Mouse (Mus musculus): Measurements from ENCODE around the gene Tulp3. TPM values are rescaled to one million over a fixed set of nuclear protein-coding genes. Genes with fewer than 3 reads are reported as not detected.

Tulp3 gene
- polyA plus RNA-seq, 1 experiment from 2014 or later = 30.9 TPM

GRCm38 (mm10) chr6:128379636-128380035 lies 24.0 kb upstream of the Tulp3 start:
- no peaks in the 10 kb centered on the region for H3K27me3 ChIP-seq
- no peak overlapping the region for H3K27ac ChIP-seq (replicated peaks)
- H3K9ac ChIP-seq = no peak overlapping the region
- 82% methylated on average over 16 of the region's 16 CpGs for WGBS
- no peak overlapping the region for H3K4me2 ChIP-seq (replicated peaks)
- no peak overlapping the region for H3K4me3 ChIP-seq (replicated peaks)
- no peaks in the 10 kb centered on the region for H3K9me3 ChIP-seq (replicated peaks)
- ATAC-seq (ENCODE audit: insufficient number of reproducible peaks, low FRiP score, low TSS enrichment, low read depth) = no peak
- H3K4me1 ChIP-seq = 0 out of 2 replicates have a peak, but pooled peaks cover 7% of the 10 kb centered on the region
- peaks cover 5% of the 10 kb centered on the region; the same call in 1 of the 2 replicates for H3K36me3 ChIP-seq

GRCm38 (mm10) chr6:128376371-128377085 lies 20.9 kb upstream of the Tulp3 start:
- H3K9ac ChIP-seq = no peak overlapping the region
- no peaks in the 10 kb centered on the region for H3K27me3 ChIP-seq
- peaks cover 33% of the 10 kb centered on the region for H3K36me3 ChIP-seq
- no peak overlapping the region for H3K4me3 ChIP-seq (replicated peaks)
- ATAC-seq (ENCODE audit: insufficient number of reproducible peaks, low FRiP score, low TSS enrichment, low read depth) = no peak
- 74% methylated on average over 17 of the region's 17 CpGs for WGBS
- no peak overlapping the region for H3K4me2 ChIP-seq (replicated peaks)
- 0 out of 2 replicates have a peak, but pooled peaks cover 10% of the 10 kb centered on the region for H3K4me1 ChIP-seq
- H3K27ac ChIP-seq (replicated peaks) = peak overlapping the region; percentile 61
- no peaks in the 10 kb centered on the region for H3K9me3 ChIP-seq (replicated peaks)

- ATAC-seq (ENCODE audit: insufficient number of reproducible peaks, low FRiP score, low TSS enrichment, low read depth) = peak; percentile 55
- H3K4me2 ChIP-seq (replicated peaks) = no peak within 1 kb of the TSS
- no peak within 1 kb of the TSS for H3K9ac ChIP-seq
- 0 out of 2 replicates have a peak, but pooled peaks cover 10% of the 10 kb centered on the region for H3K4me1 ChIP-seq
- H3K9me3 ChIP-seq (replicated peaks) = no peaks in the 10 kb centered on the region
- peak within 1 kb of the TSS; percentile 69 for H3K27ac ChIP-seq (replicated peaks)
- H3K36me3 ChIP-seq = peaks cover 46% of the 10 kb centered on the region
- H3K4me3 ChIP-seq (replicated peaks) = no peak within 1 kb of the TSS
- WGBS = 36% methylated on average over 6 of the region's 6 CpGs
- H3K27me3 ChIP-seq = no peaks in the 10 kb centered on the region
Measured at GRCm38 (mm10) chr6:128375192-128375591, 19.5 kb upstream of the Tulp3 start, which contains the start of the genes Tex52 and Gm44596. Gene Tex52, plus strand, starts transcription at chr6:128375456. Gene Gm44596, plus strand, starts transcription at chr6:128375503.

- H3K36me3 ChIP-seq = peaks cover 82% of the 10 kb centered on the region
Measured at GRCm38 (mm10) chr6:128370040-128370439, 14.4 kb upstream of the Tulp3 start.

GRCm38 (mm10) chr6:128366466-128366865 lies 10.8 kb upstream of the Tulp3 start:
- H3K4me1 ChIP-seq = peaks cover 25% of the 10 kb centered on the region
- H3K9ac ChIP-seq = no peak overlapping the region
- H3K27ac ChIP-seq (replicated peaks) = no peak overlapping the region
- no peak for ATAC-seq (ENCODE audit: insufficient number of reproducible peaks, low FRiP score, low TSS enrichment, low read depth)
- H3K9me3 ChIP-seq (replicated peaks) = no peaks in the 10 kb centered on the region
- WGBS = 83% methylated on average over 5 of the region's 5 CpGs
- no peak overlapping the region for H3K4me3 ChIP-seq (replicated peaks)
- H3K27me3 ChIP-seq = no peaks in the 10 kb centered on the region
- peaks cover 51% of the 10 kb centered on the region for H3K36me3 ChIP-seq
- no peak overlapping the region for H3K4me2 ChIP-seq (replicated peaks)

More at GRCm38 (mm10) chr6:128370040-128370439, 14.4 kb upstream of the Tulp3 start:
- H3K27me3 ChIP-seq = no peaks in the 10 kb centered on the region
- H3K27ac ChIP-seq (replicated peaks) = no peak overlapping the region
- no peak for ATAC-seq (ENCODE audit: insufficient number of reproducible peaks, low FRiP score, low TSS enrichment, low read depth)
- H3K4me3 ChIP-seq (replicated peaks) = no peak overlapping the region
- H3K9ac ChIP-seq = no peak overlapping the region
- no peak overlapping the region for H3K4me2 ChIP-seq (replicated peaks)
- H3K4me1 ChIP-seq = 0 out of 2 replicates have a peak, but pooled peaks cover 8% of the 10 kb centered on the region
- WGBS = 95% methylated on average over 5 of the region's 5 CpGs
- no peaks in the 10 kb centered on the region for H3K9me3 ChIP-seq (replicated peaks)

- Histone ChIP-seq H3K4me2 (replicated peaks) (no peak overlapping the region), H3K9me3 (replicated peaks) (no peaks in the 10 kb centered on the region), H3K36me3 (peaks cover 33% of the 10 kb centered on the region), H3K9ac (no peak overlapping the region), H3K4me3 (replicated peaks) (no peak overlapping the region), H3K27ac (replicated peaks) (no peak overlapping the region), H3K4me1 (peaks cover 41% of the 10 kb centered on the region), H3K27me3 (no peaks in the 10 kb centered on the region)
- no peak for ATAC-seq (ENCODE audit: insufficient number of reproducible peaks, low FRiP score, low TSS enrichment, low read depth)
- 71% methylated on average over 6 of the region's 6 CpGs for WGBS
Measured at GRCm38 (mm10) chr6:128364721-128365120, 9.1 kb upstream of the Tulp3 start.

- H3K4me3 ChIP-seq (replicated peaks) = peak overlapping the region; percentile 89
- H3K9ac ChIP-seq = peak overlapping the region; percentile 84
- no peaks in the 10 kb centered on the region for H3K27me3 ChIP-seq
- peak overlapping the region; percentile 97 for H3K27ac ChIP-seq (replicated peaks)
- peaks cover 47% of the 10 kb centered on the region for H3K4me1 ChIP-seq
- peaks cover 28% of the 10 kb centered on the region for H3K36me3 ChIP-seq
- H3K9me3 ChIP-seq (replicated peaks) = no peaks in the 10 kb centered on the region
- under 1% methylated on average over 43 of the region's 46 CpGs for WGBS
- peak overlapping the region; percentile 96 for H3K4me2 ChIP-seq (replicated peaks)
- no peak; the same call in 1 of the 2 replicates for ATAC-seq (ENCODE audit: insufficient number of reproducible peaks, low FRiP score, low TSS enrichment, low read depth)
Measured at GRCm38 (mm10) chr6:128363007-128363825, 7.6 kb upstream of the Tulp3 start.

- Histone ChIP-seq H3K4me1 (peaks cover 47% of the 10 kb centered on the region), H3K4me2 (replicated peaks) (peak within 1 kb of the TSS; percentile 96), H3K36me3 (peaks cover 28% of the 10 kb centered on the region), H3K9me3 (replicated peaks) (no peaks in the 10 kb centered on the region), H3K9ac (peak within 1 kb of the TSS; percentile 84), H3K27me3 (no peaks in the 10 kb centered on the region), H3K27ac (replicated peaks) (peak within 1 kb of the TSS; percentile 97), H3K4me3 (replicated peaks) (peak within 1 kb of the TSS; percentile 89)
- ATAC-seq (ENCODE audit: insufficient number of reproducible peaks, low FRiP score, low TSS enrichment, low read depth) = peak; percentile 91
- under 1% methylated on average over 68 of the region's 76 CpGs for whole genome bisulfite sequencing
Measured at GRCm38 (mm10) chr6:128362381-128363006, 6.8 kb upstream of the Tulp3 start, which contains the start of the genes Rhno1 and Foxm1. Gene Rhno1, minus strand, starts transcription at chr6:128362911. Gene Foxm1, plus strand, starts transcription at chr6:128362967.

- H3K4me1 ChIP-seq = peaks cover 47% of the 10 kb centered on the region
- peak overlapping the region; percentile 89 for H3K4me3 ChIP-seq (replicated peaks)
- no peak for ATAC-seq (ENCODE audit: insufficient number of reproducible peaks, low FRiP score, low TSS enrichment, low read depth)
- H3K36me3 ChIP-seq = peaks cover 30% of the 10 kb centered on the region
- peak overlapping the region; percentile 96 for H3K4me2 ChIP-seq (replicated peaks)
- 13% methylated on average over 9 of the region's 9 CpGs for WGBS
- peak overlapping the region; percentile 84 for H3K9ac ChIP-seq
- H3K27ac ChIP-seq (replicated peaks) = peak overlapping the region; percentile 97
- no peaks in the 10 kb centered on the region for H3K27me3 ChIP-seq
- H3K9me3 ChIP-seq (replicated peaks) = no peaks in the 10 kb centered on the region
Measured at GRCm38 (mm10) chr6:128361901-128362300, 6.2 kb upstream of the Tulp3 start.

GRCm38 (mm10) chr6:128358999-128359398 lies 3.3 kb upstream of the Tulp3 start:
- no peak overlapping the region for H3K9ac ChIP-seq
- no peak overlapping the region for H3K4me3 ChIP-seq (replicated peaks)
- H3K9me3 ChIP-seq (replicated peaks) = no peaks in the 10 kb centered on the region
- no peaks in the 10 kb centered on the region for H3K27me3 ChIP-seq
- peaks cover 48% of the 10 kb centered on the region for H3K4me1 ChIP-seq
- no peak overlapping the region for H3K27ac ChIP-seq (replicated peaks)
- ATAC-seq (ENCODE audit: insufficient number of reproducible peaks, low FRiP score, low TSS enrichment, low read depth) = no peak
- WGBS = 27% methylated on average over 2 of the region's 2 CpGs
- H3K36me3 ChIP-seq = peaks cover 23% of the 10 kb centered on the region
- H3K4me2 ChIP-seq (replicated peaks) = no peak overlapping the region
